Mouse (Mus musculus) kidney, embryonic 14.5 days (tissue): Measurements from ENCODE around the gene Zbtb24. TPM values are rescaled to one million over a fixed set of nuclear protein-coding genes. Genes with fewer than 3 reads are reported as not detected.

Source experiments
- ATAC-seq: fragments of 200-750 bp; cut with Nextera tagmentation; 2 replicates; pipeline ENCODE4 v1.8.0; 2017; ENCODE audit warnings: moderate number of reproducible peaks, mild to moderate bottlenecking, moderate TSS enrichment, moderate library complexity; ENCODE audit not compliant: low FRiP score, low TSS enrichment
- H3K27ac ChIP-seq: fragments of 300-500 bp; sonication (generic); 2 replicates; pipeline ENCODE4 v1.5.1; 2014; ENCODE audit warnings: low read depth, mild to moderate bottlenecking, low read length, moderate library complexity, mixed read lengths
- H3K27me3 ChIP-seq: fragments of 300-500 bp; sonication (generic); 2 replicates; pipeline ENCODE4 v1.6.1; 2014; ENCODE audit warnings: mild to moderate bottlenecking, low read length; ENCODE audit not compliant: control insufficient read depth, insufficient read depth
- H3K36me3 ChIP-seq: fragments of 300-500 bp; sonication (generic); 2 replicates; pipeline ENCODE4 v1.6.1; 2014; ENCODE audit warnings: low read length, mixed read lengths; ENCODE audit not compliant: control insufficient read depth, insufficient read depth
- H3K4me1 ChIP-seq: fragments of 300-500 bp; sonication (generic); 2 replicates; pipeline ENCODE4 v1.6.1; 2014; ENCODE audit warnings: low read length, mixed read lengths; ENCODE audit not compliant: control insufficient read depth, insufficient read depth
- H3K4me2 ChIP-seq: fragments of 300-500 bp; sonication (generic); replicated peaks from 2 replicates; pipeline ENCODE4 v1.6.1; 2014; ENCODE audit warnings: low read depth, mild to moderate bottlenecking, low read length
- H3K4me3 ChIP-seq: fragments of 300-500 bp; sonication (generic); 2 replicates; pipeline ENCODE4 v1.5.1; 2014; ENCODE audit warnings: mild to moderate bottlenecking, low read length
- H3K9ac ChIP-seq: fragments of 300-500 bp; sonication (generic); 2 replicates; pipeline ENCODE4 v1.6.1; 2014; ENCODE audit warnings: low read depth, mild to moderate bottlenecking, low read length, moderate library complexity
- H3K9me3 ChIP-seq: fragments of 300-500 bp; sonication (generic); 2 replicates; pipeline ENCODE4 v1.6.1; 2016; ENCODE audit warnings: low read length; ENCODE audit not compliant: control insufficient read depth
- WGBS: fragments of 180-500 bp; shearing (Covaris S2); extraction: QIAGEN DNeasy Blood & Tissue Kit; methylation state at CpG from one replicate; pipeline ENCODE4 v1.1.7; 2014; 5-methylcytosine and 5-hydroxymethylcytosine counted together
- polyA plus RNA-seq: library from polyadenylated mRNA; unstranded; fragments of >200 nt; fragmentation: Nextera tagmentation; extraction: Ambion mirVana; gene quantifications from 2 replicates; pipeline ENCODE4 v1.2.1, GENCODE M21; 2014

The Zbtb24 gene
- polyA plus RNA-seq, 1 experiment from 2014 or later: 19.2 TPM

- WGBS: 45% methylated on average over 2 of the region's 2 CpGs
- Histone ChIP-seq H3K27ac (no peak overlapping the region), H3K4me2 (no peak overlapping the region), H3K4me3 (no peak overlapping the region), H3K9me3 (no peaks in the 10 kb centered on the region), H3K36me3 (no peaks in the 10 kb centered on the region), H3K27me3 (no peaks in the 10 kb centered on the region), H3K4me1 (no peaks in the 10 kb centered on the region), H3K9ac (no peak overlapping the region)
- no peak for ATAC-seq
Measured at GRCm38 (mm10) chr10:41509160-41509559, 59.0 kb downstream of the Zbtb24 start.

DNA sequence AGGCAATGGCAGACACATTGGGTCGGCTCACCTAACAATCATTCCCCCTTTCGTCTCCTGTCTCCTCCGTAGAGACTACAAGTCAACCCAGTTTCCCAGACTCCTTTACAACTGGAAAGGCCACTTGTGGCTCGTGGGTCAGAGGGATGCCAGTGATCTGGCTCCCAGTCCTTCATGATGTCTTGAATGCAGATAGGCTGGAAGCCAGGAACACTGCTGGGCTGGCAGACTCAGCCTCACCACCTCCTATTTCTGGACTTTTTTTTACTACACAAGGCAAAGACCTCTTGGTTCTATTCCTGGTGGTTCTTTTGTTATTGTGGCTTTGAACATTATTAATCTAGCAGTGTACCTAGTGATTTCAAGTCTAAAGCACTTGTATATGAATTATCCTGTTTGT, 64.1 kb downstream of the Zbtb24 start:
- no peaks in the 10 kb centered on the region for H3K36me3 ChIP-seq
- H3K27ac ChIP-seq: no peak overlapping the region
- H3K4me3 ChIP-seq: no peak overlapping the region
- H3K4me1 ChIP-seq: no peaks in the 10 kb centered on the region
- H3K9me3 ChIP-seq: no peaks in the 10 kb centered on the region
- no peaks in the 10 kb centered on the region for H3K27me3 ChIP-seq
- ATAC-seq: no peak
- 79% methylated on average over 4 of the region's 4 CpGs for WGBS
- H3K9ac ChIP-seq: no peak overlapping the region
- no peak overlapping the region for H3K4me2 ChIP-seq

- no peak for ATAC-seq
Measured at GRCm38 (mm10) chr10:41514921-41515320, 64.7 kb downstream of the Zbtb24 start.

More at GRCm38 (mm10) chr10:41514921-41515320, 64.7 kb downstream of the Zbtb24 start:
- Histone ChIP-seq H3K4me2 (no peak overlapping the region), H3K27ac (no peak overlapping the region), H3K9me3 (no peaks in the 10 kb centered on the region), H3K36me3 (no peaks in the 10 kb centered on the region), H3K4me1 (no peaks in the 10 kb centered on the region), H3K27me3 (no peaks in the 10 kb centered on the region), H3K4me3 (no peak overlapping the region), H3K9ac (no peak overlapping the region)

Other genes with a start within 250 kb of the Zbtb24 start
- 10.1 and 15.3 TPM in 2 replicates for gene Fig4, start 147.1 kb upstream of the Zbtb24 start, polyA plus RNA-seq
- gene Ak9, start 146.4 kb upstream of the Zbtb24 start, polyA plus RNA-seq: 0.06 TPM in 1 of 2 replicates, not detected in the other
- 22.8 and 33.6 TPM in 2 replicates for gene Mical1, start 25.9 kb downstream of the Zbtb24 start, polyA plus RNA-seq
- 53.8 and 59.2 TPM in 2 replicates for gene Smpd2, start 40.0 kb downstream of the Zbtb24 start, polyA plus RNA-seq
- 1.2 and 3.1 TPM in 2 replicates for gene Ppil6, start 40.1 kb downstream of the Zbtb24 start, polyA plus RNA-seq
- gene Cd164, start 69.0 kb downstream of the Zbtb24 start, polyA plus RNA-seq: 134 and 221 TPM in 2 replicates